Mouse (Mus musculus): ENCODE measurements at regions not wholly inside any gene's neighbourhood (a gene's known extent, or its start where the extent isn't known, plus 50 kb on each side); places are given as distances from the start of the nearest gene placed in this dataset.

DNA sequence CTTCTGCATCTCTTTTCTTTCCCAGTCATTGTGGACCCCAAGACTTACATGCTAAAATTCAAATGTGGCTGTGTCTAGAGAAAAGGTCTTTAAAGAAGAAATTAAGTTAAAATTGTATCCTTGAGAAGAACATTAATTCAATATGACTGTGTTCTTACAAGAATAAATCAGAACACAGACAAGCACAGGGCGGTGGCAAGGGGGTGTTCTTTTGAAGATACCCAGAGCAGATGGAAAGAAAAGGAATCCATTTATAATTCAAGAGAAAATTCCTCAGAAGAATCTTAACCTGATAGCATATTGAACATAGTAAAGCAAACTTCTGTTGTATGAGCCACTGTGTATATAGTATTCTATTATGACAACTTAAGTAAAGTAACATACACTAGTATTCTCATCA lies 436.7 kb downstream of the Psat1 start:
- no peaks in the 10 kb centered on the region for H3K36me3 ChIP-seq
- H3K4me2 ChIP-seq: no peak overlapping the region
- H3K9ac ChIP-seq: no peak overlapping the region
- peaks cover 5% of the 10 kb centered on the region for H3K27me3 ChIP-seq
- no peaks in the 10 kb centered on the region for H3K9me3 ChIP-seq
- H3K4me3 ChIP-seq: no peak overlapping the region
- no peaks in the 10 kb centered on the region for H3K4me1 ChIP-seq (replicated peaks)
- no peak overlapping the region for H3K27ac ChIP-seq (replicated peaks)
- 83% methylated on average over 1 of the region's 1 CpGs for WGBS
- ATAC-seq (ENCODE audit: low read depth): no peak

DNA sequence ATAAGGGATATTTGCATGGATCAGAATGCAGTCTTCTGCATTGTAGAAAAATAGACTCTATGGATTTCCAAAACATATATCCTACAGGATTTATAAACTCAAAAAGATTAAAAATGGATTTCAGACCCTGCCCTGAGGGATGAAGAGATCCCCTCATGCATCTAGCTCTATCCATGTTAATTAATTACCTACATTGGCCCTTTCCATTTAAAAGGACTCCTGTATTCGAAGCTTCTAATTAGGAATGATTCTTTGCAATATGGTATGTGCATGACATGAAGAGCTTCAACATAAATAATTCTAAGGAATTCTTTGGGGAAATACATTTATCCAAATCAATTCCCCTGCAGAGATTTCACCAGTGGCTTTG lies 444.2 kb downstream of the Psat1 start:
- no peak for ATAC-seq (ENCODE audit: low read depth)
- H3K4me1 ChIP-seq (replicated peaks): peaks cover 20% of the 10 kb centered on the region
- H3K36me3 ChIP-seq: no peaks in the 10 kb centered on the region
- H3K9me3 ChIP-seq: no peaks in the 10 kb centered on the region
- H3K4me2 ChIP-seq: no peak overlapping the region
- WGBS: 20% methylated on average over 1 of the region's 1 CpGs
- no peak overlapping the region for H3K27ac ChIP-seq (replicated peaks)
- H3K9ac ChIP-seq: no peak overlapping the region
- peaks cover 18% of the 10 kb centered on the region for H3K27me3 ChIP-seq
- H3K4me3 ChIP-seq: no peak overlapping the region

DNA sequence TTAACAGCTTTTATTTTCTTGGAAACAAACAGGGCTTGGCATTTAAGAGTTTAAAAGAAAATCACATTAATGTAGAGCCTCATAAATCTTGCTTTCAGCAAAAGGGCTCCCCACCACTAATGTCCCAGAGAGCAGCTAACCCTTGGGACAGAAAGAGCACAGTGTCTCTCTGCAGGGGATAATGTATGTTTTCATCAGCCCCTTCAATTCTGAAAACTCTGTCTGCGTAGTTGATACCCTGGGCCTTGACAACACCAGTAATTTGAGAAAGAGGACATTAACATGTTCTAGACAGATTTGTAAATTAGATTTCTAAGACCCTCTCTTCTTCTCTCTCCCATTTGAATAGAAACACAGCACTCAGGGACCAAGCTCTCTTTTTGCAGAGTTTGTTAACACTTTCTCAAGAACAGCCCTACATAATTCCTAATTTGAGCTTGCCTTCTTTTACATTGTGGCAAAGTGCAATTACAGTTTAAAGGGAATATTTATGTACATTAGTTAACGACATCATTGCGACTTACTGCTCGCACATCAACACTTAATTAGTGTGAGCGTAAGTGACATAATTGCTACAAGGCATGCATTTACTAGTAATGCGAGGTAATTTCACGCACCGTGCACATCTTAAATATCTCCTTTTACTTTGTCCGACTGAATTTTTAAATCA lies 444.7 kb downstream of the Psat1 start:
- ATAC-seq (ENCODE audit: low read depth): peak; percentile 36; the same call in 1 of the 2 replicates

GRCm38 (mm10) chr19:15495532-15495931 lies 451.6 kb downstream of the Psat1 start:
- H3K4me2 ChIP-seq: no peak overlapping the region
- 65% methylated on average over 1 of the region's 1 CpGs for WGBS
- no peak for ATAC-seq (ENCODE audit: low read depth)

More for the DNA sequence above, 444.7 kb downstream of the Psat1 start:
- Histone ChIP-seq H3K27ac (replicated peaks) (no peak overlapping the region), H3K36me3 (no peaks in the 10 kb centered on the region), H3K4me3 (no peak overlapping the region), H3K9ac (no peak overlapping the region), H3K9me3 (no peaks in the 10 kb centered on the region), H3K27me3 (peaks cover 18% of the 10 kb centered on the region), H3K4me1 (replicated peaks) (peaks cover 20% of the 10 kb centered on the region), H3K4me2 (no peak overlapping the region)
- 29% methylated on average over 9 of the region's 9 CpGs for WGBS

GRCm38 (mm10) chr19:15487576-15487975 lies 459.6 kb downstream of the Psat1 start:
- no peak overlapping the region for H3K27ac ChIP-seq (replicated peaks)
- H3K4me3 ChIP-seq: no peak overlapping the region
- no peaks in the 10 kb centered on the region for H3K27me3 ChIP-seq
- no peak for ATAC-seq (ENCODE audit: low read depth)
- WGBS: 91% methylated on average over 5 of the region's 5 CpGs
- H3K4me1 ChIP-seq (replicated peaks): no peaks in the 10 kb centered on the region
- H3K9ac ChIP-seq: no peak overlapping the region
- H3K9me3 ChIP-seq: no peaks in the 10 kb centered on the region
- no peaks in the 10 kb centered on the region for H3K36me3 ChIP-seq
- H3K4me2 ChIP-seq: no peak overlapping the region

More at GRCm38 (mm10) chr19:15495532-15495931, 451.6 kb downstream of the Psat1 start:
- no peaks in the 10 kb centered on the region for H3K36me3 ChIP-seq
- H3K27ac ChIP-seq (replicated peaks): no peak overlapping the region
- no peaks in the 10 kb centered on the region for H3K4me1 ChIP-seq (replicated peaks)
- peaks cover 5% of the 10 kb centered on the region for H3K27me3 ChIP-seq
- H3K4me3 ChIP-seq: no peak overlapping the region
- H3K9me3 ChIP-seq: no peaks in the 10 kb centered on the region
- no peak overlapping the region for H3K9ac ChIP-seq

DNA sequence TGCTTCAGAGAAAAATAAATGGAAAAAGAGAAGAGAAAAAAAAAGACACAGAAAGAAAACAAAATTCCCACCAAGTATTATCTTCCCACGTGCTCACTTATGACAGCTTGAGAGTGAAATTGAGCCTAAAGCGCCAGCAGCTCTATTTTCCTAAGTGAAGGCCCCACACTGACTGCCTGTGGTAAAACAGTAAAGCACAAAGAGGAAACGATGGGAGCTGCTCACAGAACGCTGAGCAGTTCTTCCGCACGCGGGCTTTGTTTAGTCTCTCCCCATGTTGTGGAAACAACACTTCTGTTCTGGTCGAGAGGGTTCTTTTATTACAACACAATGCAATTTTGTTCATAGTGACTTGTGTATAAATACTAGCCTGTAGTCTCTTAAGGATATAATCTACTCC lies 465.5 kb downstream of the Psat1 start:
- Histone ChIP-seq H3K4me3 (no peak overlapping the region), H3K9ac (no peak overlapping the region), H3K9me3 (no peaks in the 10 kb centered on the region), H3K4me2 (no peak overlapping the region), H3K27ac (replicated peaks) (no peak overlapping the region), H3K4me1 (replicated peaks) (no peaks in the 10 kb centered on the region), H3K36me3 (no peaks in the 10 kb centered on the region), H3K27me3 (no peaks in the 10 kb centered on the region)
- WGBS: 11% methylated on average over 8 of the region's 8 CpGs
- ATAC-seq (ENCODE audit: low read depth): no peak

- Histone ChIP-seq H3K27ac (replicated peaks) (no peak overlapping the region), H3K36me3 (no peaks in the 10 kb centered on the region), H3K4me1 (replicated peaks) (peaks cover 7% of the 10 kb centered on the region), H3K9me3 (no peaks in the 10 kb centered on the region), H3K27me3 (no peaks in the 10 kb centered on the region), H3K4me3 (no peak overlapping the region), H3K4me2 (no peak overlapping the region), H3K9ac (no peak overlapping the region)
- 85% methylated on average over 10 of the region's 10 CpGs for WGBS
- ATAC-seq (ENCODE audit: low read depth): no peak
These were observed 477.6 kb downstream of the Psat1 start for GRCm38 (mm10) chr19:15469541-15469940.

DNA sequence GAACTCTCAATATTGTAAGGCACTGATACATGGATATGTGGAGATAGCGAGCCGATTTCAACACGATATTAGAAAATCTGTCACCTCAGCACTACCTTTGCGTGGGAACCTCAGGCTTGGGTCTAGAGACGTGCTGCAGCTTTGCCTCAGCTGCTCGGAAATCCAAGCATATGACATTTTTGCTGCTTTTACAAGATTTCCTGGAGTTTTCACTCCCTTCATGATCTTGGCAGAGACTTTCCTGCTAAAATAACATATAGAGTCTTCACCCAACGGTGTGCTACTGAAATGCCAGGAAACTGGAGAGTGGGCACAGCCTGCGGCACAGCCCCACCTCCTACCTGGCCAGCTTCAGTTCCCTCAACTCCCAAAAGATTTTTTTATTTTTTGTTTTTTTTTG lies 480.4 kb downstream of the Psat1 start:
- no peak for ATAC-seq (ENCODE audit: low read depth)
- Histone ChIP-seq H3K27me3 (no peaks in the 10 kb centered on the region), H3K9me3 (no peaks in the 10 kb centered on the region), H3K4me1 (replicated peaks) (peaks cover 7% of the 10 kb centered on the region), H3K27ac (replicated peaks) (no peak overlapping the region), H3K36me3 (no peaks in the 10 kb centered on the region), H3K9ac (no peak overlapping the region), H3K4me2 (no peak overlapping the region), H3K4me3 (no peak overlapping the region)
- WGBS: 88% methylated on average over 8 of the region's 8 CpGs

GRCm38 (mm10) chr19:15465063-15465760 lies 481.9 kb downstream of the Psat1 start:
- ATAC-seq (ENCODE audit: low read depth): no peak
- no peak overlapping the region for H3K4me3 ChIP-seq
- no peaks in the 10 kb centered on the region for H3K27me3 ChIP-seq
- H3K9me3 ChIP-seq: no peaks in the 10 kb centered on the region
- H3K36me3 ChIP-seq: no peaks in the 10 kb centered on the region
- no peak overlapping the region for H3K27ac ChIP-seq (replicated peaks)
- H3K4me2 ChIP-seq: no peak overlapping the region
- peaks cover 7% of the 10 kb centered on the region for H3K4me1 ChIP-seq (replicated peaks)
- WGBS: 34% methylated on average over 9 of the region's 9 CpGs
- H3K9ac ChIP-seq: no peak overlapping the region

DNA sequence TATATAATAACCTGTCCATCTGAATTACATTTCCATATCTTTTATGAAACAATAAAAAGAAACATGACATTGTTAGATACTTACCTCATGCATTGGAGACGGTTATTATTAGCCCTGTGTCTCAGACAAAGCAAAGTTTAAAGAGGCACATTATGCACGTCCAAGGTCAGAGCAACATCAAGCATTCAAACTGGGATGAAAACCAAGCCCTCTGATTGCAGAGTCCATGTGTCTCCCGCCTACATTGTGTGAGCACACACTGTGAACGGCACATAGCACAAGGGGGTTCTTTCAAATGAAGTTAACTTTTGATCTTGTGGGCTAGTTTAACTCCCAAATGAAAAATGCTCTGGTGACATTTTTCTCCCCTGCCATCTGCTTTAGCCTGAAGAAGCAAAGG lies 489.3 kb downstream of the Psat1 start:
- Histone ChIP-seq H3K9ac (no peak overlapping the region), H3K9me3 (no peaks in the 10 kb centered on the region), H3K4me3 (no peak overlapping the region), H3K27ac (replicated peaks) (no peak overlapping the region), H3K36me3 (no peaks in the 10 kb centered on the region), H3K4me1 (replicated peaks) (peaks cover 11% of the 10 kb centered on the region), H3K4me2 (no peak overlapping the region), H3K27me3 (no peaks in the 10 kb centered on the region)
- ATAC-seq (ENCODE audit: low read depth): no peak
- 26% methylated on average over 4 of the region's 4 CpGs for WGBS

DNA sequence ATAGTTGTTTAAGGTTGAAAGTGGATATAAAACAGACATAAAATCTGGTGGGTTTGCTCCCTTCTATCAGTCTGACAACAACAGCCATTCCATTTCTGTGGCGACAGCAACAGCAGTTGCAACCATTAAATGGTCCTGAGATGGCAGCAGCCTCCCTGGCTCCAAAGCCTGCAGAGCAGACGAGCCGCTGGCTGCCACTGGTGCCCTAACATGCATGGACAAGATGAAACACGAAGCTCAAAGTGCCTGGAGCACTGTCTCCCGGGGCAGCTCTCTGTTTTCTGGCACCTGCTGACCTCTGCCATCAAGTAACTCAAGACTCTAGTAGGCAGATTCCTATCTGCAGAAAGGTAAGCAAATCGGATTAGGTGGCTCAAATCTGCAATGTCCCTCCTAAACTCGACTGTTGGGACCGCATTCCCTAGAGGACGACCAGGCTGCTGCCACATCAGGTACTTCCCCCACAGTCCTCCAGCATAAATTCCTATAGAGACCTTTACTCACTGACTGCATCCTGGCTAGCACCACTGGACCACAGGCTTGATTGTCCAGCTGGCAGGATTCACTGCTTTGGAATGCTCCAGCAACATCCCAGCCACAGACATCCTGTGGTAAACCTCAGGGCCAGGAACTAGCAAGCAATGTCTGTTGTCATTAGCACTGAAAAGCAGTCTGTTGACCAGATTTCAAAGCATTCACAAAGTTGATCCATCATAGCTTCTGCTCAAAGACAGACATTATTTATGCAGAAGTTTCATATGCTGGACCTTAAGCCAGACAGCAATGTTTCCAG lies 490.0 kb downstream of the Psat1 start:
- Histone ChIP-seq H3K4me2 (no peak overlapping the region), H3K4me1 (replicated peaks) (peaks cover 11% of the 10 kb centered on the region), H3K9ac (no peak overlapping the region), H3K9me3 (no peaks in the 10 kb centered on the region), H3K36me3 (no peaks in the 10 kb centered on the region), H3K27ac (replicated peaks) (peak overlapping the region; percentile 38; the same call in 1 of the 2 replicates), H3K4me3 (no peak overlapping the region), H3K27me3 (no peaks in the 10 kb centered on the region)
- no peak for ATAC-seq (ENCODE audit: low read depth)
- 40% methylated on average over 9 of the region's 9 CpGs for WGBS

DNA sequence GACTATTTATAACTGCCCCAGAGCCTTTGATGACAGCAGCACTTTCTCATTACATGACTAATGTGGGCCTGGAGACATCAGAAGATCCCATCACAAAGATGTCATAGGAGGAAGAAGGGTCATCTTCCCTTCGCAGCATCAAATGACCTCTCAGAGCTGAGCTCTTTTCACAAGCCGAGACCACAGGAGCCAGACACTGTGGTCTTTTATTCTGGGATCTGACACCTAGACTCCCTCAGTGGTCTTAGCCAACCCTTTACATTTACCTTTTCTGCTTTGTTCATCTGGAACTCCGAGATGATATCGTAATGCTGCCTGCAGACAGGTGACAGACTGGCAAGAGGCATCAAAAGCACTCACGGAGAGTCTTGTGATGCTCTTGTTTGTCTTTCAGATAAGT lies 498.1 kb downstream of the Psat1 start:
- no peaks in the 10 kb centered on the region for H3K4me1 ChIP-seq (replicated peaks)
- no peak overlapping the region for H3K4me2 ChIP-seq
- H3K9me3 ChIP-seq: no peaks in the 10 kb centered on the region
- WGBS: 69% methylated on average over 5 of the region's 5 CpGs
- H3K36me3 ChIP-seq: no peaks in the 10 kb centered on the region
- ATAC-seq (ENCODE audit: low read depth): no peak
- no peak overlapping the region for H3K9ac ChIP-seq
- H3K27ac ChIP-seq (replicated peaks): no peak overlapping the region
- H3K27me3 ChIP-seq: no peaks in the 10 kb centered on the region
- H3K4me3 ChIP-seq: no peak overlapping the region
